Mouse (Mus musculus): ENCODE data around the gene Gm6460. TPM values are rescaled to one million over a fixed set of nuclear protein-coding genes. Genes with fewer than 3 reads are reported as not detected.
"Not testable (repeated sequence)": the region's sequence is repeated elsewhere in the genome, so short reads cannot be mapped to it uniquely, and the experiment has no call there.

Gene Gm6460
- polyA plus RNA-seq (2012; rRNA removed): 0.12 and 0.13 TPM in 2 replicates

DNA sequence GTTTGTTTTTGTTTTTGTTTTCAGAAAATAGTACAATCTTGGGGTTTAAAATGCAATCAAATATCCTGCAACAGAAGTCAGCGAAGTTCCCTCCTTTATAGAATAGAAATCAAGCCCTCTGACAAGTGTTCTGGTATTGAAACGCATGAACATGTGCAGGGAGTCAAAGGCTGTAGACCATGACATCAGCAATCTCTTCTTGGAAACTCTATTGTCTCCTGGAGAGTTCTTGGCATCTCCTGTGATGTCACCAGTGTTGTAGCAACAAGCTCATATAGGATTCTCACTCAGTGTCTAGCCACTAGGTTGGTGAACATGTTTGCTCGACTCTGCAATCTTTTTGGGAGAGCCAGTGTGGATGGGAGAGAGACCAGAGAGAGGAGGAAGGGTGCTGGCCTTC lies at the start of gene Gm6460:
Gene Gm6460 (plus strand): TSS at position 301 of the 400 bp plus-strand sequence.
- not testable (repeated sequence) for DNase-seq (ENCODE audit: low read depth in 1 of 2, low spot score in 2 of 2); H3K27ac ChIP-seq (ENCODE audit: insufficient read depth, low read length); H3K36me3 ChIP-seq (ENCODE audit: control insufficient read depth, insufficient read depth, low read length); H3K27me3 ChIP-seq (ENCODE audit: control insufficient read depth, insufficient read depth, low read length); H3K4me3 ChIP-seq (ENCODE audit: extremely low read depth, insufficient read depth, insufficient read length); H3K4me1 ChIP-seq (ENCODE audit: control insufficient read depth, insufficient read depth, insufficient read length)
- no CpG with 5 or more reads among the region's 3 CpGs for WGBS

Other genes with a start within 250 kb of the Gm6460 start
- gene Gm8897, start 178.5 kb upstream of the Gm6460 start, polyA plus RNA-seq (2012; rRNA removed): not detected in 2 replicates
- gene Gm8906, start 92.2 kb upstream of the Gm6460 start, polyA plus RNA-seq (2012; rRNA removed): not detected in 2 replicates
- gene Gm8922, start 87.0 kb downstream of the Gm6460 start, polyA plus RNA-seq (2012; rRNA removed): 0.09 TPM in 1 of 2 replicates, not detected in the other
- not detected in 2 replicates for gene Gm8926, start 175.6 kb downstream of the Gm6460 start, polyA plus RNA-seq (2012; rRNA removed)

Data from spleen, adult 2 months (tissue).